Mouse (Mus musculus) ES-E14 (cell line): Measurements from ENCODE around the gene Galm. TPM values are rescaled to one million over a fixed set of nuclear protein-coding genes. Genes with fewer than 3 reads are reported as not detected.

ENCODE experiments used
- DNase-seq: peaks from one replicate; pipeline ENCODE4 v3.0.0-alpha.2; 2013; ENCODE audit warnings: low read depth, low spot score
- H3K27ac ChIP-seq: 2 replicates; pipeline ENCODE4 v1.5.1; 2012; ENCODE audit warnings: low read depth, mild to moderate bottlenecking, low read length, moderate library complexity, mixed read lengths; ENCODE audit not compliant: poor library complexity, insufficient read depth, severe bottlenecking
- H3K36me3 ChIP-seq: 2 replicates; pipeline ENCODE4 v1.6.1; 2012; ENCODE audit warnings: mild to moderate bottlenecking, low read length, moderate library complexity, mixed read lengths; ENCODE audit not compliant: control insufficient read depth, poor library complexity, insufficient read depth, severe bottlenecking
- H3K4me1 ChIP-seq, 2 experiments: fragments of 150-350 bp in 1 of 2; sonication (generic) in 1 of 2; 2 replicates each; pipeline ENCODE4 v1.6.1; 2012; ENCODE audit warnings: low read length in 2 of 2, mild to moderate bottlenecking in 1 of 2, mixed read lengths in 1 of 2; ENCODE audit not compliant: control insufficient read depth in 2 of 2, insufficient read depth in 2 of 2, poor library complexity in 1 of 2
- H3K4me3 ChIP-seq, 2 experiments: fragments of 150-350 bp in 1 of 2; sonication (generic) in 1 of 2; 2 replicates each; pipeline ENCODE4 v1.5.1; 2012; ENCODE audit warnings: low read length in 2 of 2, low read depth in 1 of 2, mild to moderate bottlenecking in 1 of 2, mixed read lengths in 1 of 2; ENCODE audit not compliant: insufficient read depth in 1 of 2, poor library complexity in 1 of 2, severe bottlenecking in 1 of 2
- H3K9ac ChIP-seq: 2 replicates; pipeline ENCODE4 v1.6.1; 2012; ENCODE audit warnings: low read depth, mild to moderate bottlenecking, low read length, mixed read lengths; ENCODE audit not compliant: poor library complexity, insufficient read depth, severe bottlenecking
- H3K9me3 ChIP-seq: fragments of 150-350 bp; sonication (generic); 2 replicates; pipeline ENCODE4 v1.6.1; 2012; ENCODE audit warnings: low read depth, mild to moderate bottlenecking, low read length; ENCODE audit not compliant: control insufficient read depth, insufficient read depth
- CHD2 ChIP-seq: IDR thresholded peaks from 2 replicates; pipeline ENCODE4 v1.6.1; 2014; ENCODE audit warnings: mild to moderate bottlenecking, low read depth, low read length, inconsistent platforms
- HCFC1 ChIP-seq: IDR thresholded peaks from 2 replicates; pipeline ENCODE4 v1.6.1; 2012; ENCODE audit warnings: low read length, inconsistent platforms, borderline replicate concordance; ENCODE audit not compliant: insufficient read depth
- MAFK ChIP-seq: IDR thresholded peaks from 2 replicates; pipeline ENCODE4 v1.6.1; 2014; ENCODE audit warnings: mild to moderate bottlenecking, low read depth, low read length, inconsistent platforms; ENCODE audit not compliant: insufficient read depth
- ZC3H11A ChIP-seq: IDR thresholded peaks from 2 replicates; pipeline ENCODE4 v1.6.1; 2012; ENCODE audit warnings: low read depth, mild to moderate bottlenecking, inconsistent platforms, low read length, borderline replicate concordance
- ZNF384 ChIP-seq: IDR thresholded peaks from 2 replicates; pipeline ENCODE4 v1.6.1; 2012; ENCODE audit warnings: low read depth, low read length, inconsistent platforms
- in situ Hi-C, 2 experiments: fragments of 600-800 bp; cut with MboI; formaldehyde crosslinking; loops; one replicate each; pipeline ENCODE4 v1.15.1; 2025; ENCODE audit warnings: low sequenced_read_pairs in 2 of 2, inconsistent platforms in 1 of 2; ENCODE audit not compliant: unreplicated experiment in 2 of 2
- total RNA-seq: library from RNA; depleted of rRNA; stranded (reverse); fragments of 300-350 nt; gene quantifications from 2 replicates; pipeline ENCODE4 v1.2.3, GENCODE M21; 2012; rRNA removed

The Galm gene
- total RNA-seq, 1 experiment = 5.3 TPM

DNA sequence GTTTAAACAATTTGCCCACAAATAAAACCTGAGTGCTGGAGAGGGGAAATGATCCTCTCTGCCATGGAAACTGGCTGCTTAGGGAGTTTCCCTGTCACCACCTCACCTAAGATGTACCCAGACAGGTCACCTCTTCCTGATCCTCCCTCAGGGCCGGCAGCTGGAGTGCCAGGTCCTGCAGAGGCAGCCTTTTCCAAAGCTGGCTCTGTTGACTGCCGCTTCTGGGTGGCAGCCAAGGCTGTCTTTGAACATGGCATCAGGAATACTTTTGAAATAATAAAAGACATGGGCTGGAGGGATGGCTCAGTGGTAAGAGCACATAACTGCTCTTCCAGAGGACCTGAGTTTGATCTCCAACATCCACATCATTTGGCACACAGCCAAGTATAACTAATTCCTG, 102.1 kb downstream of the Galm start:
- Histone ChIP-seq H3K27ac (no peak overlapping the region), H3K4me3 (no peak overlapping the region), H3K9me3 (no peaks in the 10 kb centered on the region), H3K9ac (no peak overlapping the region), H3K4me1 (peaks cover 0 to 5% of the 10 kb centered on the region in 2 experiments; a peak in 2 of 4 replicates), H3K36me3 (peaks cover 3% of the 10 kb centered on the region)
- DNase-seq = no peak
- in situ Hi-C loops = no loop called here
- TF ChIP-seq HCFC1 (no peak), ZNF384 (no peak), MAFK (no peak), ZC3H11A (no peak), CHD2 (no peak)

DNA sequence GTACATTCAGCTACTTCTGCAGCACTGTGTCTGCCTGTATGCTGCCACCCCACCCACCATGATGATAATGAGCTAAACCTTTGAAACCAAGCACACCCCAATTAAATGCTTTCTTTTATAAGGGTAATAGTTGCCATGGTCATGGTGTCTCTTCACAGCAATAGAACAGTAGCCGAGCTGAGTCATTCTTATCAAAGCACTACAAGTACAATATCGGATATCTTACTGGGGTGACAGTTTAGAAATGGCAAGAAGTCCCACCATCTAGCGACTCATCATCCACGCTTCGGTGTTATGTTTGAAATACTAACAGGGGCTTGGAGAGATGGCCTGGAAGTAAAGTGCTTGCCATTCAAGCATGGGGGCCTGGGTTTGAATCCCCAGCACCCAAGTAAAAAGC, 106.6 kb downstream of the Galm start:
- no peak overlapping the region for H3K27ac ChIP-seq
- in situ Hi-C loops = no loop called here
- DNase-seq = no peak
- peaks cover 0 to 5% of the 10 kb centered on the region in 2 experiments; a peak in 2 of 4 replicates for H3K4me1 ChIP-seq
- TF ChIP-seq MAFK = no peak
- TF ChIP-seq ZNF384 = no peak
- TF ChIP-seq ZC3H11A = no peak
- TF ChIP-seq HCFC1 = no peak
- no peak for TF ChIP-seq CHD2
- H3K9me3 ChIP-seq = no peaks in the 10 kb centered on the region
- H3K9ac ChIP-seq = no peak overlapping the region
- H3K36me3 ChIP-seq = no peaks in the 10 kb centered on the region
- no peak overlapping the region for H3K4me3 ChIP-seq

DNA sequence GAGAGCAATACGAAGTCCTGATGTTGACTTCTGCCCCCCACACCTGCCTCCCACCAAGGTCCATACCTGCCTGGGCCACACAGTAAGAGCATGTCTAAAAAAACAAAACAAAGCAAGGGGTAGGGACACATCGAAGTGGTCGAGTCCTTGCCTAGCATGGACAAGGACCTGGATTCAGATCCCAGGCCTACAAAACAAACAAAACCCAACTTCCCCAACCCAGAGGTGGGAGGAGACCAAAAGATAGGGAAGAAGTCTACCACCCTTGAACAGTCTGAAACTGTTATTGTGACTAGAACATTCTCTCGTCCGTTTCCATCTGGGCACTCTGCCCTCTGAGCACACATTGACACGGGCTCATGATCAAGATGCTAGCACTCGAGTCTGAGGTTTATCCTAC, 107.1 kb downstream of the Galm start:
- in situ Hi-C loops = no loop called here
- DNase-seq = no peak

More for the DNA sequence above, 107.1 kb downstream of the Galm start:
- H3K36me3 ChIP-seq = no peaks in the 10 kb centered on the region
- no peak overlapping the region for H3K4me3 ChIP-seq
- peaks cover 0 to 5% of the 10 kb centered on the region in 2 experiments; a peak in 2 of 4 replicates for H3K4me1 ChIP-seq
- H3K9ac ChIP-seq = no peak overlapping the region
- H3K27ac ChIP-seq = no peak overlapping the region
- no peaks in the 10 kb centered on the region for H3K9me3 ChIP-seq
- no peak for TF ChIP-seq HCFC1
- no peak for TF ChIP-seq ZC3H11A
- TF ChIP-seq CHD2 = no peak
- TF ChIP-seq MAFK = no peak
- TF ChIP-seq ZNF384 = no peak

Other genes starting within 250 kb of the Galm start
- gene Atl2, start 231.3 kb upstream of the Galm start, total RNA-seq = 44.4 and 48.0 TPM in 2 replicates
- gene Hnrnpll, start 65.1 kb upstream of the Galm start, total RNA-seq = 36.4 and 40.9 TPM in 2 replicates
- gene Srsf7, start 79.8 kb downstream of the Galm start, total RNA-seq = 314 and 361 TPM in 2 replicates
- gene Ttc39d, start 80.0 kb downstream of the Galm start, total RNA-seq = 0.09 TPM in 1 of 2 replicates, not detected in the other
- 28.4 and 45.4 TPM in 2 replicates for gene Gemin6, start 97.0 kb downstream of the Galm start, total RNA-seq
- 9.0 and 10.7 TPM in 2 replicates for gene Morn2, start 162.7 kb downstream of the Galm start, total RNA-seq
- 13.9 and 15.2 TPM in 2 replicates for gene Dhx57, start 163.0 kb downstream of the Galm start, total RNA-seq
- gene Arhgef33, start 179.9 kb downstream of the Galm start, total RNA-seq = 0.48 and 0.98 TPM in 2 replicates
- gene Gm10190, start 246.1 kb downstream of the Galm start, total RNA-seq = not detected in 2 replicates